Mouse (Mus musculus) megakaryocyte, embryonic 14.5 days (primary cell): Measurements from ENCODE around the gene Pdgfb. TPM values are rescaled to one million over a fixed set of nuclear protein-coding genes. Genes with fewer than 3 reads are reported as not detected.
A peak's percentile ranks its signal among the peaks of the same experiment; 100 is the strongest.

Source experiments
- H3K27me3 ChIP-seq: replicated peaks from 2 replicates; pipeline ENCODE3; 2012; ENCODE audit warnings: inconsistent platforms
- H3K36me3 ChIP-seq: replicated peaks from 2 replicates; pipeline ENCODE3; 2012; ENCODE audit warnings: low read length, inconsistent platforms, mixed read lengths
- H3K4me1 ChIP-seq: 2 replicates; pipeline ENCODE4 v1.6.1; 2012; ENCODE audit warnings: inconsistent platforms
- H3K4me3 ChIP-seq: replicated peaks from 2 replicates; pipeline ENCODE3; 2012; ENCODE audit warnings: moderate library complexity, mild to moderate bottlenecking, inconsistent platforms
- H3K9me3 ChIP-seq: 2 replicates; pipeline ENCODE4 v1.6.1; 2012; ENCODE audit warnings: inconsistent platforms
- FLI1 ChIP-seq: IDR thresholded peaks from 2 replicates; pipeline ENCODE4 v1.6.1; 2012; ENCODE audit warnings: low read length, inconsistent platforms, mixed read lengths
- GATA1 ChIP-seq: IDR thresholded peaks from 3 replicates; pipeline ENCODE4 v1.6.1; 2012; ENCODE audit warnings: mixed read lengths, low read length, inconsistent platforms, borderline replicate concordance
- polyA plus RNA-seq: library from polyadenylated mRNA; stranded (reverse); fragments of >175 nt; gene quantifications from 2 replicates; pipeline ENCODE4 v1.2.3, GENCODE M21; 2012; ENCODE audit warnings: low replicate concordance; ENCODE audit not compliant: insufficient read depth

Gene Pdgfb
- polyA plus RNA-seq, 1 experiment = 107 TPM

DNA sequence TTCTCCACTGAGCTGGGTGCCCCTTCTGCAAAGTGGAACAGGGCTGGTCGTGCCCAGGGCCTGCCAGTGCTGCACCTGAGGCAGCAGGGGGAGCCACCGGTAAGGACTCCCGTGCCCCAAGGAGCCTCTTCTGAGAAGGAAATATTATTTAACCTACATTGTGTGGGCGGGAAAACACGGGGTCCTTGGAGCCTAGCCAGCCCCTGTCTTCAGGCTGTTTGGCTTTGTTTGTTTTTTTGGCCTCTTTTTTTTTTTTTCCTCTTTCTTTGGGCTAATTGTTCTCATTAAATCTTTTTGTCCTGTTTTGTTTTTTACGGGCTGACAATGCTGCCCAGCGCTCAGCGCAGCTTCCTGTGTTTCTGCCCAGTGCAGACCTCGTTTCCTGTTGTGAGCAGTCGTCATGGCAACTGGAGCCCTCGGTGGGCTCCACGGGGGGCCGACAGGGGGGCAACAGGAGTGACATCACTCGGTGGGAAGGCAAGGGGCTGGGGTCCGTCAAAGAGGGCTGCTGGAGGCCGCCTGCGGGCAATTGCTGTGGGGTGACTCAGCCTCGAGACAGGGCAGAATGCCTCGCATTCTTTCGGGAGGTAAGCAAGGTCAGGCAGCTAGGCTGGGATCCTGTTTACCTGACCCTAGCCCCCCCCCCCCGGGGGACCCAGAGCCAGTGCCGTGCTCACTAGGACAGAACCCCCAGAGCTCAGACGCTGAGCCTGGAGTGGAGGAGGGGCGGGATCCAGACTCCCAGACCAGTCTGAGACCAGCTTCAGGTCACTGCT is 64.3 kb downstream of the Pdgfb start:
- peak overlapping the region; percentile 89 for H3K4me3 ChIP-seq
- H3K27me3 ChIP-seq = no peaks in the 10 kb centered on the region
- H3K36me3 ChIP-seq = peaks cover 17% of the 10 kb centered on the region
- TF ChIP-seq FLI1 (no peak), GATA1 (no peak)
- H3K9me3 ChIP-seq = no peaks in the 10 kb centered on the region
- H3K4me1 ChIP-seq = peaks cover 84% of the 10 kb centered on the region

DNA sequence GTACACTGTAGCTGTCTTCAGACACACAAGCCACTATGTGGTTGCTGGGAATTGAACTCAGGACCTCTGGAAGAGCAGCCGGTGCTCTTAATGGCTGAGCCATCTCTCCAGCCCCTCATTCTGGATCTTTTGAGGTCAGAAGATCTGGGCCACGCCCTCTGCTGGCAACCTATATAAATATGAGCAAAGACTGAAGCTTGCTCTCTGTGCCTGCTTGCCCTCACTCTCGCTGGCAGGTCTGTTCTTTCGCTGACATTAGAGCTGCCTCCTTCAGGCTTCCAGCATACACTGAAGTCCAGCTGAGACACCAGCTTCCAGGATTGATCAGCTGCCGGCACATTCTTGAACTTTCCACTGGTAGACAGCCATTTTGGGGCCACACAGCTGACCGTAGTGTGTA is 67.1 kb downstream of the Pdgfb start:
- Histone ChIP-seq H3K9me3 (peaks cover 7% of the 10 kb centered on the region; the same call in 1 of the 2 replicates), H3K4me1 (peaks cover 71% of the 10 kb centered on the region), H3K36me3 (peaks cover 24% of the 10 kb centered on the region), H3K27me3 (peaks cover 11% of the 10 kb centered on the region), H3K4me3 (no peak overlapping the region)
- no peak for TF ChIP-seq GATA1
- TF ChIP-seq FLI1 = no peak

DNA sequence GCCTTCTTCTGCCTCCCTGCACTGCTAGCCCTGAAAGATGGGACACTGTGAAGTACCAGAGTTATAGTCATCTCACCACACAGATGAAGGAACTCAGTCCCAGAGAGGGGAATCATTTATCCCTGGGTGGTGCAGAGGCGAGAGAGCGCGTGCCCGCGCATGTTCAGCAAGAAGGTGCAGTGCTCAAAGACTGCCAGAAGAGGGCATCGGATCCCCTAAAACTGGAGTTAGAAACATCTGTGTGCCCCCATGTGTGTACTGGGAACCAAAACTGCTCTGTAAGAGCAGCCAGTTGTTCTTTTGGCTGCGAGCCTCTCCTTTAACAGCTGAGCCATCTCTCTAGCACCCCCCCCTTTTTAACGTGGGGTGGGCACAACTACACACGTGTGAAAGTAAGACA is 68.0 kb downstream of the Pdgfb start:
- TF ChIP-seq GATA1 (no peak), FLI1 (no peak)
- H3K4me3 ChIP-seq = no peak overlapping the region
- H3K27me3 ChIP-seq = peaks cover 15% of the 10 kb centered on the region
- peaks cover 62% of the 10 kb centered on the region for H3K4me1 ChIP-seq
- H3K36me3 ChIP-seq = peaks cover 27% of the 10 kb centered on the region
- peaks cover 7% of the 10 kb centered on the region; the same call in 1 of the 2 replicates for H3K9me3 ChIP-seq

DNA sequence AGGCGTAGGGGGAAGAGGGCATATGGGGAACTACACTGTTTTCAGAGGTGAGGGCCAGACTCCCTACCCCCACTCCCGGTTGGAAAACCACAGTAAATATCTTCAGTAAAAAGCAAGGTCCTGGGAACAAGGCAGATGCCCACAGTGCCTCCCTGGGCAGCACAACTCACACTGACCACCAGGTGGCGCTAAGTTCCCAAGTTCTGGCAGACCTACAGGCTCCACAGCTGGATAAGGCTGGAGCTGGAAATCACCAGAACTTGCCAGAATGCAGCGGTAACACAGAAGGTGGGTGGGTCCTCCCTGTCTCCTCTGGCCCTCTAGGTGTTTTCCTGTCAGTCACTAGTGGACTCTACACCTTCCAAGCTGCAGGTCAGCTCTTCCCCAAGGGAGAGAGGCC is 68.8 kb downstream of the Pdgfb start:
- H3K4me1 ChIP-seq = peaks cover 60% of the 10 kb centered on the region
- peak overlapping the region; percentile 75 for H3K4me3 ChIP-seq
- peaks cover 15% of the 10 kb centered on the region for H3K27me3 ChIP-seq
- no peak for TF ChIP-seq FLI1
- H3K36me3 ChIP-seq = peaks cover 27% of the 10 kb centered on the region
- H3K9me3 ChIP-seq = peaks cover 7% of the 10 kb centered on the region; the same call in 1 of the 2 replicates

Other genes with a start within 250 kb of the Pdgfb start
- 23.4 and 30.0 TPM in 2 replicates for gene Dnal4, start 237.1 kb downstream of the Pdgfb start, polyA plus RNA-seq
- 0.03 TPM in 1 of 2 replicates, not detected in the other for gene Nptxr, start 210.2 kb downstream of the Pdgfb start, polyA plus RNA-seq
- 0.09 TPM in 1 of 2 replicates, not detected in the other for gene Npcd, start 180.7 kb downstream of the Pdgfb start, polyA plus RNA-seq
- gene Cbx6, start 180.3 kb downstream of the Pdgfb start, polyA plus RNA-seq = 17.1 and 24.0 TPM in 2 replicates
- gene Apobec3, start 123.3 kb downstream of the Pdgfb start, polyA plus RNA-seq = 0.81 and 1.1 TPM in 2 replicates
- 2.2 and 5.7 TPM in 2 replicates for gene Cbx7, start 43.9 kb downstream of the Pdgfb start, polyA plus RNA-seq
- 113 and 163 TPM in 2 replicates for gene Syngr1, start 76.4 kb upstream of the Pdgfb start, polyA plus RNA-seq
- 145 and 190 TPM in 2 replicates for gene Rpl3, start 76.9 kb upstream of the Pdgfb start, polyA plus RNA-seq
- 9.9 and 10.9 TPM in 2 replicates for gene Tab1, start 118.2 kb upstream of the Pdgfb start, polyA plus RNA-seq
- not detected in 2 replicates for gene Mgat3, start 158.7 kb upstream of the Pdgfb start, polyA plus RNA-seq
- 13.5 and 36.4 TPM in 2 replicates for gene Mief1, start 219.0 kb upstream of the Pdgfb start, polyA plus RNA-seq
- gene AC140267.1, start 220.9 kb upstream of the Pdgfb start, polyA plus RNA-seq = 6.2 TPM in 1 of 2 replicates, not detected in the other
- 278 and 483 TPM in 2 replicates for gene Atf4, start 240.2 kb upstream of the Pdgfb start, polyA plus RNA-seq
- 19.7 and 57.2 TPM in 2 replicates for gene Rps19bp1, start 249.3 kb upstream of the Pdgfb start, polyA plus RNA-seq